Mouse (Mus musculus): ENCODE results near the gene Chd4. TPM values are rescaled to one million over a fixed set of nuclear protein-coding genes. Genes with fewer than 3 reads are reported as not detected.

The Chd4 gene
- polyA plus RNA-seq, 1 experiment from 2014 or later: 120 TPM

DNA sequence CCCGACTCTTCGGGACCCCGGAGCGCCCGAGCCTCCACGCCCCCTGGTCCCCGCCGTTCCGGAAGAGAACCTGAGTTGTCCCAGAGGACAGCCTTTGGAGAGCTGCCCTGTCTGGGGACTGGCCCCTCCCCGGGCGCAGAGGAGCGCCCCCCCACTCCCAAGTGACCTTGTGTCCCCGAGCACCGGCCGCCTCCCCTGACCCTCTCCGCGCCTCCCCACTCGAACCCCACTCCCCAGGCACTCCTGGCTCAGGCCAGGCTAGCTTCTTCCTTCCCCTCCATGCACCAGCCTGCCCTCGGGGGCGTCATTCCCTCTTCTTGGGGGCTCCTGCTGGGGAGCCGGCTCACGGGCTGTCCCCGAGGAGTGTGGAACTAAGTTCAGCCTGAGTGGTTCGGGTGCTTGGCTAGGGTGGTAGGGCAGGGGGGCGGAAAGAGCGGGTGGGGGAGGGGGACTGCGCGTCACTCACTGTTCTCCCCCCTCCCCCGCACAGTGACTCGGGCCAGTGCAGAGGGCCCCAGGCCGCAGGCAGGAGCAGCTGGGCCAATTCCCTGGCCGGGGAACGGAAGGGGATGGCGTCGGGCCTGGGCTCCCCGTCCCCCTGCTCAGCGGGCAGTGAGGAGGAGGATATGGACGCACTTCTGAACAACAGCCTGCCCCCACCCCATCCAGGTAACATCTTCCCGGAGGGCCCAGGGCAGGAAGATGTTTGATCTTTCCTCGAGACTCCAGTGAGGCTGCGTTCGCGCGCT lies 990 bp downstream of the Chd4 start:
- peak; percentile 45 for ATAC-seq (ENCODE audit: low FRiP score)
- Histone ChIP-seq H3K9me3 (no peaks in the 10 kb centered on the region), H3K4me3 (replicated peaks) (peak overlapping the region; percentile 98), H3K4me2 (peak overlapping the region; percentile 95), H3K36me3 (replicated peaks) (peaks cover 38% of the 10 kb centered on the region), H3K4me1 (peaks cover 40% of the 10 kb centered on the region), H3K27ac (peak overlapping the region; percentile 97), H3K27me3 (no peaks in the 10 kb centered on the region), H3K9ac (peak overlapping the region; percentile 98)
- WGBS: under 1% methylated on average over 38 of the region's 44 CpGs

DNA sequence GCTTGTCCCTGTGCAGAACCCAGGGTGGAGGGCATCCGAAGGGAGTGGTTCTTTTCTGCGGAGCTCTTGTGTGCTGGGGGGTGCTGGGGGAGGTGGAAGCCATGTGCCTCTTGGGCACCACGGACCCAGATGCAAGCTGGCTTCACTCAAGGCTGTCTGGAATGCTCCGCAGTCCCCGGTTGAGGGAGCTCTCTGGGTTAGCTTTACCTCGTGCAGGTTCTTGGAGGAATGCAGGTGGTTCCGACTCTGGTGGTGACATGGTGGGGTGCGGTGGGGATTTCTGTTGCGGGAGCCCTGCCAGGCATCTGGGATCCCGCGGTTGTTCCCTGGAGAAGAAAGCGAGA lies 1.5 kb downstream of the Chd4 start:
- Histone ChIP-seq H3K4me2 (peak overlapping the region; percentile 95), H3K4me1 (peaks cover 40% of the 10 kb centered on the region), H3K9ac (peak overlapping the region; percentile 98), H3K9me3 (no peaks in the 10 kb centered on the region), H3K36me3 (replicated peaks) (peaks cover 44% of the 10 kb centered on the region), H3K27me3 (no peaks in the 10 kb centered on the region), H3K4me3 (replicated peaks) (peak overlapping the region; percentile 98), H3K27ac (peak overlapping the region; percentile 97)
- no peak for ATAC-seq (ENCODE audit: low FRiP score)
- WGBS: under 1% methylated on average over 12 of the region's 12 CpGs

DNA sequence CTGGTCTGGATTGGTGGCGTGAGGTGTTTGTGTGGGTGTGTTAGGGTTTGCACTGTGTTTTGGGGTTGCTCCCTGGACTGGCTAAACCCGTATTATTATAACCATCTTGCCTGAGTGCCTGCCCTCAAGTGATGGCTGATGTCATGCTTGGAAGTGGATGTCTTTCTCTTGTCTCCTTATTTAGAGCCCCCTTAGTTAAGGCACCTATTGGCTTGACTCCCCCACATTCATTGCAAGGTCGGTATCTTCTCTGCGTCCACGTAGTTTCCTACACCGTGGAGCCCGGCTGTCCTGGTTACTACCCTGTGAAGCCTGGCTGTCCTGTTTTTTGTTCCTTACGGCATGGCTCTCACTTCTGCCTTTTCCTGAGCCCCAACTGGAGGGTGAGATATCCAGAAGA lies 2.2 kb downstream of the Chd4 start:
- Histone ChIP-seq H3K27me3 (no peaks in the 10 kb centered on the region), H3K9ac (peak overlapping the region; percentile 98), H3K27ac (0 out of 2 replicates have a peak overlapping the region, but pooled peaks have one; percentile 91), H3K4me1 (peaks cover 40% of the 10 kb centered on the region), H3K9me3 (no peaks in the 10 kb centered on the region), H3K4me2 (peak overlapping the region; percentile 95), H3K4me3 (replicated peaks) (peak overlapping the region; percentile 98), H3K36me3 (replicated peaks) (peaks cover 50% of the 10 kb centered on the region)
- 64% methylated on average over 8 of the region's 8 CpGs for WGBS
- ATAC-seq (ENCODE audit: low FRiP score): no peak

DNA sequence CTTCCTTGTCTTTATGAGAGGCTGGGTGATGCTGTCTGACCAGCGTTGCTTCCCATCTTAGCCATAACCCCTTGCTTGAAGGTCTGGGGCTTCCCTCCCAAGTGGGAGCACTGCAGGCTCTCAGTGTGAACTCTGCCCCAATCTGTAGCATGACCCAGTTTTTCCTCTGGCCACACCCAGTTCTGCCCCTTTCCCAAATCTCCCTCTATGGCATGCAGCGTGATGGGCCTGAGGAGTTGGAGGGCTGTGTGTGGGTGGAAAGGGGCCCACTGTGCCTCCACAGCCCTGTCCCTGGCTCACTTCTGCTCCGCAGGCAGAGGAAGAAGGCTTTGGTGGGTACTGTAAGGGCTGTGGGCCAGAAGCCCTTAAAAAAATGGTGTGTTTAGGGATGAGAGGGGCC lies 2.7 kb downstream of the Chd4 start:
- Histone ChIP-seq H3K4me3 (replicated peaks) (peak overlapping the region; percentile 98), H3K27ac (peak overlapping the region; percentile 91), H3K27me3 (no peaks in the 10 kb centered on the region), H3K36me3 (replicated peaks) (peaks cover 54% of the 10 kb centered on the region), H3K9me3 (no peaks in the 10 kb centered on the region), H3K4me2 (peak overlapping the region; percentile 95), H3K9ac (peak overlapping the region; percentile 98), H3K4me1 (peaks cover 40% of the 10 kb centered on the region)
- no peak for ATAC-seq (ENCODE audit: low FRiP score)
- WGBS: 65% methylated on average over 3 of the region's 3 CpGs

DNA sequence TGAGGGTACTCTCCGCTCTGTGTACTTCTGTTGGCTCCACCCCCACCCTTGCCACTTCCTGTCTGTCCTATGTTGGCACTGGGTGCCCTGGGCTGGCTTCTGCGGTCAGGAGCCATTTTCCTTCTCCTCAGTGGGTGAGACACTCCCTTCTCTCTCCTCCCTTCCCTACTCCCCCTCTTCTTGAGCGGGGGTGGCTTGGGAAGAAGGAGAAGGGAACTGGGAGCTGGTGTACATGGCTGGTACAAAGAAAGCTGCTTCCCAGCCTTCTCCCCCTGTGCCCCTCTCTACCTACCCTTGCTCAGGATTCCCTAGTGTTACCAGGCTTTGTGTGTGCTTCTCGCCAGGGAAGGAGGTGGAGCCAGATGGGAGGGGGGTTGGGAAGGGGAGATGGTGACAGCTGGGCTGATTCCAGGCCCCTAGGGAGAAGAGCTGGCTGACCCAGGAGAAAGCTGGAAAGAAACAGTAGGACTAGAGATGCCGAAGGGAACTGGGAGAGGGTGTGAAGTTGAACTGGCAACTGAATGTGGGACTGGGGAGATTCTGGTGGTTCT lies 3.7 kb downstream of the Chd4 start:
- H3K4me1 ChIP-seq: peaks cover 40% of the 10 kb centered on the region

GRCm38 (mm10) chr6:125101444-125101843 lies 5.7 kb downstream of the Chd4 start:
- H3K27me3 ChIP-seq: no peaks in the 10 kb centered on the region
- ATAC-seq (ENCODE audit: low FRiP score): no peak
- 94% methylated on average over 9 of the region's 9 CpGs for WGBS
- H3K27ac ChIP-seq: no peak overlapping the region
- H3K4me3 ChIP-seq (replicated peaks): no peak overlapping the region
- no peaks in the 10 kb centered on the region for H3K9me3 ChIP-seq
- no peak overlapping the region for H3K4me2 ChIP-seq
- H3K4me1 ChIP-seq: peaks cover 33% of the 10 kb centered on the region
- no peak overlapping the region for H3K9ac ChIP-seq
- peaks cover 80% of the 10 kb centered on the region for H3K36me3 ChIP-seq (replicated peaks)

More for the DNA sequence above, 3.7 kb downstream of the Chd4 start:
- no peaks in the 10 kb centered on the region for H3K27me3 ChIP-seq
- 51% methylated on average over 5 of the region's 5 CpGs for WGBS
- peak overlapping the region; percentile 91 for H3K27ac ChIP-seq
- H3K4me2 ChIP-seq: peak overlapping the region; percentile 95
- no peak for ATAC-seq (ENCODE audit: low FRiP score)
- no peaks in the 10 kb centered on the region for H3K9me3 ChIP-seq
- peak overlapping the region; percentile 98 for H3K4me3 ChIP-seq (replicated peaks)
- peak overlapping the region; percentile 57 for H3K9ac ChIP-seq
- peaks cover 60% of the 10 kb centered on the region for H3K36me3 ChIP-seq (replicated peaks)

DNA sequence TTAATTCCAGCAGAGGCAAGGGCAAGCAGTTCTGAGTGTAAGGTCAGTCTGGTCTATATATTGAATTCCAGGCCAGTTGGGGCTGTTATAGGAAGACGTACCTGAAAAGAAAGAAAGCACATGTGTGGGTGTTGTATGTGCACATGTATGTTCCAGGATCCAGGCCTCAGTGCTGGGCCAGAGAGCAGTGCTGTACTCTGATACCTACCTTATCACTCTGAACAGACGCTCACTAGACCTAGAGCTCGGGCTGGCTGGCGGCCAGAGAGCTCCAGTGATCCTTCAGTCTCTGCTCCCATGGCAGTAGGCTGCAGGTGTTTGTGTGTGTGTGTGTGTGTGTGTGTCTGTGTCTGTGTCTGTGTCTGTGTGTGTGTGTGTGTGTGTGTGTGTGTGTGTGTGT lies 8.4 kb downstream of the Chd4 start:
- no peaks in the 10 kb centered on the region for H3K9me3 ChIP-seq
- H3K27ac ChIP-seq: no peak overlapping the region
- peaks cover 95% of the 10 kb centered on the region for H3K36me3 ChIP-seq (replicated peaks)
- H3K27me3 ChIP-seq: no peaks in the 10 kb centered on the region
- no peak overlapping the region for H3K9ac ChIP-seq
- 91% methylated on average over 4 of the region's 4 CpGs for WGBS
- H3K4me2 ChIP-seq: no peak overlapping the region
- no peak for ATAC-seq (ENCODE audit: low FRiP score)
- peaks cover 15% of the 10 kb centered on the region for H3K4me1 ChIP-seq
- no peak overlapping the region for H3K4me3 ChIP-seq (replicated peaks)

- Histone ChIP-seq H3K27ac (no peak overlapping the region), H3K4me2 (no peak overlapping the region), H3K4me1 (no peaks in the 10 kb centered on the region), H3K9me3 (no peaks in the 10 kb centered on the region), H3K4me3 (replicated peaks) (no peak overlapping the region), H3K9ac (no peak overlapping the region), H3K36me3 (replicated peaks) (peaks cover 95% of the 10 kb centered on the region), H3K27me3 (no peaks in the 10 kb centered on the region)
- ATAC-seq (ENCODE audit: low FRiP score): no peak
- WGBS: 95% methylated on average over 2 of the region's 2 CpGs
These were observed 11.9 kb downstream of the Chd4 start for GRCm38 (mm10) chr6:125107705-125108104.

GRCm38 (mm10) chr6:125109371-125109770 lies 13.6 kb downstream of the Chd4 start:
- H3K36me3 ChIP-seq (replicated peaks): peaks cover 100% of the 10 kb centered on the region
- no peak overlapping the region for H3K4me3 ChIP-seq (replicated peaks)
- no peak overlapping the region for H3K9ac ChIP-seq
- no peak for ATAC-seq (ENCODE audit: low FRiP score)
- no peaks in the 10 kb centered on the region for H3K4me1 ChIP-seq
- 91% methylated on average over 14 of the region's 14 CpGs for WGBS
- no peaks in the 10 kb centered on the region for H3K9me3 ChIP-seq
- no peak overlapping the region for H3K4me2 ChIP-seq
- H3K27me3 ChIP-seq: no peaks in the 10 kb centered on the region
- H3K27ac ChIP-seq: no peak overlapping the region

DNA sequence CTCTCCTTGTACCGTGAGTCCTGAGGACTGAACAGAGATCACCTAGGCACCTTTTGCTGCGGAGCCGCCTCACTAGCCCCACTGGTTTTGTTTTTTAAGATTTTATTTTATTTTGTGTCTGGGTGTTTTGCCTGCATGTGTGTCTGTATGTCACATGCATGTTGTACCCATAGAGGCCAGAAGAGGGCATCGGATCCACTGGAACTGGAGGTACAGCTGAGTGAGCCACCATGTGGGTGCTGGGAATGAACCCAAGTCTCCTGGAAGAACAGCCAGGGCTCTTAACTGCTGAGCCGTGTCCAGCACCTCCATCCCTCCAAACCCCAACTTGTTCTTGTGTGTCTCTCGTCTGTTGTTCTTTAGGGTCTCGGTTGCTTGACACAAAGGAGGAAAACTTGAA lies 15.1 kb downstream of the Chd4 start:
- Histone ChIP-seq H3K27me3 (no peaks in the 10 kb centered on the region), H3K4me2 (no peak overlapping the region), H3K9me3 (no peaks in the 10 kb centered on the region), H3K36me3 (replicated peaks) (peaks cover 96% of the 10 kb centered on the region), H3K4me1 (no peaks in the 10 kb centered on the region), H3K9ac (no peak overlapping the region), H3K27ac (no peak overlapping the region), H3K4me3 (replicated peaks) (no peak overlapping the region)
- no peak for ATAC-seq (ENCODE audit: low FRiP score)
- WGBS: 97% methylated on average over 7 of the region's 7 CpGs

DNA sequence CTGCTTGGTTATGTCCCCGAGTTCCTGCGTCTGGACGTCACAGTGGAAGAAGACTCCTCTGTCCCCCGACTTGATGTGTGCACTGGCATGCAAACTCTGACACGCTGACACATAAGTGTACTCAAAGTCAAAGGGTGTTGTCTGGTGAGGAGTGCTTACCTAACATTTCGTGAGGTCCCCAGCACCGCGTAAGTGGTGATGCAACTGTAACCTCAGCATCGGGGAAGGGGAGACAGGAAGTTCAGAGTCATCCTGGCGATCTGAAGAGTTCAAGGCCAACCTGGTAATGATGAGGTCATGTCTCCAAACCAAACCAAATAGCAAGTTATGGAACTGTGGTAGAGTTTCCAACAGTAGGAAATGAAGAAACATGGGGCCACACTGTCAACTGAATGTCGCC lies 16.8 kb downstream of the Chd4 start:
- ATAC-seq (ENCODE audit: low FRiP score): no peak
- no peak overlapping the region for H3K9ac ChIP-seq
- H3K4me3 ChIP-seq (replicated peaks): no peak overlapping the region
- WGBS: 95% methylated on average over 11 of the region's 11 CpGs
- no peak overlapping the region for H3K4me2 ChIP-seq
- no peak overlapping the region for H3K27ac ChIP-seq
- no peaks in the 10 kb centered on the region for H3K4me1 ChIP-seq
- no peaks in the 10 kb centered on the region for H3K27me3 ChIP-seq
- H3K9me3 ChIP-seq: no peaks in the 10 kb centered on the region
- peaks cover 96% of the 10 kb centered on the region for H3K36me3 ChIP-seq (replicated peaks)

GRCm38 (mm10) chr6:125119387-125119786 lies 23.6 kb downstream of the Chd4 start:
- H3K9me3 ChIP-seq: no peaks in the 10 kb centered on the region
- no peak overlapping the region for H3K9ac ChIP-seq
- no peak overlapping the region for H3K4me2 ChIP-seq
- no peaks in the 10 kb centered on the region for H3K27me3 ChIP-seq
- H3K36me3 ChIP-seq (replicated peaks): peaks cover 93% of the 10 kb centered on the region
- ATAC-seq (ENCODE audit: low FRiP score): no peak
- no peak overlapping the region for H3K4me3 ChIP-seq (replicated peaks)
- 95% methylated on average over 8 of the region's 8 CpGs for WGBS
- no peaks in the 10 kb centered on the region for H3K4me1 ChIP-seq
- H3K27ac ChIP-seq: no peak overlapping the region

GRCm38 (mm10) chr6:125128724-125129123 lies 32.9 kb downstream of the Chd4 start:
- Histone ChIP-seq H3K4me2 (no peak overlapping the region), H3K9ac (no peak overlapping the region), H3K4me1 (peaks cover 18% of the 10 kb centered on the region), H3K27me3 (no peaks in the 10 kb centered on the region), H3K4me3 (replicated peaks) (no peak overlapping the region), H3K36me3 (replicated peaks) (peaks cover 71% of the 10 kb centered on the region), H3K9me3 (no peaks in the 10 kb centered on the region), H3K27ac (no peak overlapping the region)
- no peak for ATAC-seq (ENCODE audit: low FRiP score)
- 93% methylated on average over 12 of the region's 12 CpGs for WGBS

Measured in forebrain, embryonic 12.5 days (tissue).